Comparison of ENCODE assay signal across 8 mouse cellular contexts in the genomic region with DNA sequence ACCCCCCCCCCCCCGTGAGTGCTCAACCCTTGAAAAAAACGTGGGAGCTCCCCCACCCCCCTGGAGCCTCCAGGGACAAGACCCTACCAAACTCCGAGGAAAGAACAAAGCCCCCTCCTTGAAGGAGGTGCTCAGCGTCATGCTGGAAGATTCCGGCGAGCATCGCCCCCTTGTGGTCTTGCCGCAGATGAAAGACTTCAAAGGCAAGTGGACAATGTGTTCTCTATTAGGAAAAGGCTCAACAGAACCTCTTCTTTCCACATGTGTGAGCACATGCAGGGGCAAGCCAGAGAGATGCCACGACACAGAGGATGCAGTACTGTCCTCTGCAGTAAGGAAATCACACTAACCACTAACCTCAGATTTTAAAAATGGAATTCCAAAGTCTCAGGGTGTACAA. TPM values are rescaled to one million over a fixed set of nuclear protein-coding genes. Genes with fewer than 3 reads are reported as not detected.
DNase-seq lines count a peak whose midpoint lies in the region; ATAC-seq lines count a peak whose summit lies in the region.

No protein-coding gene starts in this region.

- H3K4me3 ChIP-seq in embryonic facial prominence, embryonic 12.5 days: no peak overlapping the region
- no peak overlapping the region for H3K4me3 ChIP-seq in kidney, embryonic 14.5 days (ENCODE audit: low read length)
- no peak overlapping the region for H3K4me3 ChIP-seq in limb, embryonic 13.5 days
- no peak overlapping the region for H3K4me3 ChIP-seq in neural tube, embryonic 15.5 days (replicated peaks)

- no peak overlapping the region for H3K27ac ChIP-seq in embryonic facial prominence, embryonic 12.5 days
- H3K27ac ChIP-seq in kidney, embryonic 14.5 days (ENCODE audit: low read depth, low read length): no peak overlapping the region
- 0 out of 2 replicates have a peak overlapping the region, but pooled peaks have one; percentile 17 for H3K27ac ChIP-seq in limb, embryonic 13.5 days
- H3K27ac ChIP-seq in neural tube, embryonic 15.5 days (replicated peaks): no peak overlapping the region

- H3K27me3 ChIP-seq in embryonic facial prominence, embryonic 12.5 days: no peaks in the 10 kb centered on the region
- H3K27me3 ChIP-seq in kidney, embryonic 14.5 days (ENCODE audit: control insufficient read depth, insufficient read depth, low read length): peaks cover 16% of the 10 kb centered on the region
- H3K27me3 ChIP-seq in limb, embryonic 13.5 days: 0 out of 2 replicates have a peak, but pooled peaks cover 7% of the 10 kb centered on the region
- peaks cover 7% of the 10 kb centered on the region; the same call in 1 of the 2 replicates for H3K27me3 ChIP-seq in neural tube, embryonic 15.5 days (replicated peaks)

- peak; percentile 71 for ATAC-seq in embryonic facial prominence, embryonic 12.5 days (ENCODE audit: insufficient number of reproducible peaks, insufficient read depth, low FRiP score, low TSS enrichment)
- peak; percentile 72 for ATAC-seq in kidney, embryonic 14.5 days (ENCODE audit: low FRiP score, low TSS enrichment)
- ATAC-seq in limb, embryonic 13.5 days (ENCODE audit: low FRiP score, low read depth): peak; percentile 73
- ATAC-seq in neural tube, embryonic 15.5 days (ENCODE audit: low FRiP score): peak; percentile 69

- H3K36me3 ChIP-seq in embryonic facial prominence, embryonic 12.5 days: no peaks in the 10 kb centered on the region
- no peaks in the 10 kb centered on the region for H3K36me3 ChIP-seq in kidney, embryonic 14.5 days (ENCODE audit: control insufficient read depth, insufficient read depth, low read length)
- no peaks in the 10 kb centered on the region for H3K36me3 ChIP-seq in limb, embryonic 13.5 days
- H3K36me3 ChIP-seq in neural tube, embryonic 15.5 days: no peaks in the 10 kb centered on the region

- H3K9ac ChIP-seq in embryonic facial prominence, embryonic 12.5 days: no peak overlapping the region
- no peak overlapping the region for H3K9ac ChIP-seq in kidney, embryonic 14.5 days (ENCODE audit: low read depth, low read length)
- H3K9ac ChIP-seq in limb, embryonic 13.5 days: no peak overlapping the region
- H3K9ac ChIP-seq in neural tube, embryonic 15.5 days (replicated peaks): no peak overlapping the region

- no peaks in the 10 kb centered on the region for H3K9me3 ChIP-seq in embryonic facial prominence, embryonic 12.5 days
- H3K9me3 ChIP-seq in kidney, embryonic 14.5 days (ENCODE audit: control insufficient read depth, low read length): no peaks in the 10 kb centered on the region
- no peaks in the 10 kb centered on the region for H3K9me3 ChIP-seq in limb, embryonic 13.5 days
- no peaks in the 10 kb centered on the region for H3K9me3 ChIP-seq in neural tube, embryonic 15.5 days (replicated peaks)

- DNase-seq in 416B (ENCODE audit: low read depth): peak; percentile 42
- peak; percentile 81 for DNase-seq in adrenal gland, postnatal 14 days
- DNase-seq in heart, adult 9 months (ENCODE audit: low spot score in 2 of 2): peak; percentile 14 to 23
- peak; percentile 82 for DNase-seq in thymus, postnatal 14 days

- H3K4me2 ChIP-seq in embryonic facial prominence, embryonic 12.5 days (replicated peaks): peak overlapping the region; percentile 37
- peak overlapping the region; percentile 25 for H3K4me2 ChIP-seq in kidney, embryonic 14.5 days (replicated peaks; ENCODE audit: low read depth, low read length)
- H3K4me2 ChIP-seq in limb, embryonic 13.5 days (replicated peaks): peak overlapping the region; percentile 41
- peak overlapping the region; percentile 53 for H3K4me2 ChIP-seq in neural tube, embryonic 15.5 days

- WGBS in embryonic facial prominence, embryonic 12.5 days: 2% methylated on average over 9 of the region's 9 CpGs
- WGBS in kidney, embryonic 14.5 days: 2% methylated on average over 9 of the region's 9 CpGs
- 1% methylated on average over 9 of the region's 9 CpGs for WGBS in limb, embryonic 13.5 days
- 2% methylated on average over 9 of the region's 9 CpGs for WGBS in neural tube, embryonic 15.5 days

- peaks cover 32% of the 10 kb centered on the region for H3K4me1 ChIP-seq in embryonic facial prominence, embryonic 12.5 days
- no peaks in the 10 kb centered on the region for H3K4me1 ChIP-seq in kidney, embryonic 14.5 days (ENCODE audit: control insufficient read depth, insufficient read depth, low read length)
- H3K4me1 ChIP-seq in limb, embryonic 13.5 days: peaks cover 41% of the 10 kb centered on the region
- H3K4me1 ChIP-seq in neural tube, embryonic 15.5 days: peaks cover 20% of the 10 kb centered on the region

RNA-seq across cellular contexts. Expression of a gene that starts 46.2 kb away (rescaled TPM):
- total RNA-seq in adrenal gland, postnatal 14 days (2021): 1.7 and 2.3 TPM in 2 replicates
- polyA plus RNA-seq in embryonic facial prominence, embryonic 12.5 days (2016; fragmentation: Nextera tagmentation; extraction: Ambion mirVana): 64.4 and 65.0 TPM in 2 replicates
- 8.0 and 10.2 TPM in 2 replicates for polyA plus RNA-seq in kidney, embryonic 14.5 days (2014; fragmentation: Nextera tagmentation; extraction: Ambion mirVana)
- 59.2 and 63.3 TPM in 2 replicates for polyA plus RNA-seq in limb, embryonic 13.5 days (2015; fragmentation: Nextera tagmentation; extraction: Ambion mirVana)
- 2.8 and 4.8 TPM in 2 replicates for polyA plus RNA-seq in neural tube, embryonic 15.5 days (2015; fragmentation: Nextera tagmentation; extraction: Ambion mirVana)

Comparison
In these comparisons a context has a peak if more than half of its experiments do, and no peak if none do; other contexts are left out.
1. DNase-seq: peak in every context shown above with its lines; median percentile 82 in thymus, postnatal 14 days; 81 in adrenal gland, postnatal 14 days; 42 in 416B; 18 in heart, adult 9 months.